Mouse (Mus musculus) CH12.LX (cell line): ENCODE data around the gene Zfp511. TPM values are rescaled to one million over a fixed set of nuclear protein-coding genes. Genes with fewer than 3 reads are reported as not detected.

Experiments
- DNase-seq: peaks from one replicate; pipeline ENCODE4 v3.0.0-alpha.2; 2013; ENCODE audit errors: extremely low read depth
- H3K27ac ChIP-seq: 2 replicates; pipeline ENCODE4 v1.5.1; 2012; ENCODE audit warnings: low read depth, mild to moderate bottlenecking, control low read depth, moderate library complexity; ENCODE audit not compliant: insufficient read depth
- H3K27me3 ChIP-seq: replicated peaks from 2 replicates; pipeline ENCODE3; 2012; ENCODE audit warnings: inconsistent platforms
- H3K36me3 ChIP-seq, 2 experiments: replicated peaks in 1 of 2; 2 replicates each; pipeline versions ENCODE3 to v1.6.1; 2012; ENCODE audit warnings: inconsistent platforms in 1 of 2, low read length in 1 of 2, mild to moderate bottlenecking in 1 of 2, mixed read lengths in 1 of 2, moderate library complexity in 1 of 2; ENCODE audit not compliant: control insufficient read depth in 1 of 2, insufficient read depth in 1 of 2
- H3K4me1 ChIP-seq, 2 experiments: 2 replicates each; pipeline ENCODE4 v1.6.1; 2012; ENCODE audit warnings: inconsistent platforms in 1 of 2, moderate library complexity in 1 of 2; ENCODE audit not compliant: insufficient read depth in 2 of 2, control insufficient read depth in 1 of 2
- H3K4me2 ChIP-seq: 2 replicates; pipeline ENCODE4 v1.6.1; 2012; ENCODE audit warnings: low read depth, mild to moderate bottlenecking, control low read depth; ENCODE audit not compliant: poor library complexity, insufficient read depth, severe bottlenecking
- H3K4me3 ChIP-seq, 3 experiments: fragments of 150-350 bp in 1 of 3; sonication (generic) in 1 of 3; replicated peaks in 1 of 3; 2 replicates each; pipeline versions ENCODE3 to v1.5.1; 2011 to 2012; ENCODE audit warnings: low read depth in 2 of 3, low read length in 2 of 3, mild to moderate bottlenecking in 2 of 3, moderate library complexity in 2 of 3, control low read depth in 1 of 3, improper control_type of control experiment in 1 of 3, inconsistent platforms in 1 of 3, mixed read lengths in 1 of 3; ENCODE audit not compliant: poor library complexity in 1 of 3
- H3K79me2 ChIP-seq: replicated peaks from 2 replicates; pipeline ENCODE4 v1.6.1; 2012; ENCODE audit warnings: mild to moderate bottlenecking, moderate library complexity; ENCODE audit not compliant: control insufficient read depth, poor library complexity, insufficient read depth, severe bottlenecking; ENCODE audit errors: extremely low read depth
- H3K9ac ChIP-seq: 2 replicates; pipeline ENCODE4 v1.6.1; 2012; ENCODE audit warnings: low read depth, mild to moderate bottlenecking, control low read depth, moderate library complexity; ENCODE audit not compliant: insufficient read depth
- H3K9me3 ChIP-seq: replicated peaks from 2 replicates; pipeline ENCODE3; 2012; ENCODE audit warnings: low read length, inconsistent platforms, mixed read lengths
- BHLHE40 ChIP-seq: IDR thresholded peaks from 2 replicates; pipeline ENCODE4 v1.6.1; 2011; ENCODE audit warnings: mild to moderate bottlenecking, low read depth, low read length, improper control_type of control experiment
- CHD1 ChIP-seq: IDR thresholded peaks from 2 replicates; pipeline ENCODE4 v1.6.1; 2012; ENCODE audit warnings: low read depth, low read length, improper control_type of control experiment, inconsistent platforms
- E2F4 ChIP-seq: IDR thresholded peaks from 2 replicates; pipeline ENCODE4 v1.6.1; 2011; ENCODE audit warnings: low read depth, low read length, improper control_type of control experiment; ENCODE audit not compliant: insufficient replicate concordance
- EP300 ChIP-seq: IDR thresholded peaks from 2 replicates; pipeline ENCODE4 v1.6.1; 2011; ENCODE audit warnings: low read length, improper control_type of control experiment
- IRF4 ChIP-seq: IDR thresholded peaks from 2 replicates; pipeline ENCODE4 v1.6.1; 2014; ENCODE audit warnings: low read depth, mild to moderate bottlenecking, inconsistent platforms, low read length, improper control_type of control experiment
- JUND ChIP-seq: conservative IDR thresholded peaks from 2 replicates; pipeline ENCODE4 v1.6.1; 2011; ENCODE audit warnings: low read depth, low read length, improper control_type of control experiment
- KAT2A ChIP-seq: IDR thresholded peaks from 2 replicates; pipeline ENCODE4 v1.6.1; 2012; ENCODE audit warnings: low read length, improper control_type of control experiment, inconsistent platforms; ENCODE audit not compliant: insufficient replicate concordance
- MAFK ChIP-seq: IDR thresholded peaks from 2 replicates; pipeline ENCODE4 v1.6.1; 2011; ENCODE audit warnings: low read length, improper control_type of control experiment; ENCODE audit not compliant: insufficient replicate concordance
- MAZ ChIP-seq: IDR thresholded peaks from 2 replicates; pipeline ENCODE4 v1.6.1; 2012; ENCODE audit warnings: low read depth, mild to moderate bottlenecking, inconsistent platforms, low read length, improper control_type of control experiment, moderate library complexity
- MYC ChIP-seq: IDR thresholded peaks from 2 replicates; pipeline ENCODE4 v1.6.1; 2011; ENCODE audit warnings: low read depth, mild to moderate bottlenecking, improper control_type of control experiment, low read length
- POLR2A ChIP-seq: IDR thresholded peaks from 2 replicates; pipeline ENCODE4 v1.6.1; 2011; ENCODE audit warnings: low read depth, mild to moderate bottlenecking, improper control_type of control experiment, low read length
- POLR2AphosphoS2 ChIP-seq: IDR thresholded peaks from 2 replicates; pipeline ENCODE4 v1.6.1; 2011; ENCODE audit warnings: low read depth, low read length, improper control_type of control experiment
- USF1 ChIP-seq: IDR thresholded peaks from 2 replicates; pipeline ENCODE4 v1.6.1; 2014; ENCODE audit warnings: low read depth, mild to moderate bottlenecking, inconsistent platforms, low read length, improper control_type of control experiment
- ZKSCAN1 ChIP-seq: IDR thresholded peaks from 2 replicates; pipeline ENCODE4 v1.6.1; 2012; ENCODE audit warnings: low read depth, inconsistent platforms, low read length, improper control_type of control experiment, borderline replicate concordance
- ZMIZ1 ChIP-seq: IDR thresholded peaks from 2 replicates; pipeline ENCODE4 v1.6.1; 2012; ENCODE audit warnings: low read depth, mild to moderate bottlenecking, inconsistent platforms, low read length, improper control_type of control experiment
- dilution Hi-C: fragments of 300-500 bp; cut with MboI; formaldehyde crosslinking; loops from 2 replicates; pipeline ENCODE4 v1.14.3; 2020; ENCODE audit warnings: low sequenced_read_pairs; ENCODE audit not compliant: extremely low pct_unique_long_range_greater_than_20kb, extremely low pct_ligation_motif_present
- in situ Hi-C: fragments of 300-500 bp; cut with MboI; formaldehyde crosslinking; loops from 3 replicates; pipeline ENCODE4 v1.14.3; 2019; ENCODE audit warnings: low sequenced_read_pairs, low pct_ligation_motif_present, low pct_unique_long_range_greater_than_20kb, mixed read lengths
- polyA plus RNA-seq: library from polyadenylated mRNA; unstranded; fragments of >175 nt; gene quantifications from 2 replicates; pipeline ENCODE4 v1.2.1, GENCODE M21; 2012; ENCODE audit warnings: low read depth; ENCODE audit not compliant: insufficient read length
- total RNA-seq, 2 experiments: library from RNA; depleted of rRNA; stranded (reverse); fragments of 300-350 nt in 1 of 2; fragments of >200 nt in 1 of 2; gene quantifications; 2 replicates each; pipeline ENCODE4 v1.2.3; 2012 to 2014

Gene Zfp511
- total and polyA plus RNA-seq, 3 experiments: 41.4 to 52.2 (median 44.6) TPM

DNA sequence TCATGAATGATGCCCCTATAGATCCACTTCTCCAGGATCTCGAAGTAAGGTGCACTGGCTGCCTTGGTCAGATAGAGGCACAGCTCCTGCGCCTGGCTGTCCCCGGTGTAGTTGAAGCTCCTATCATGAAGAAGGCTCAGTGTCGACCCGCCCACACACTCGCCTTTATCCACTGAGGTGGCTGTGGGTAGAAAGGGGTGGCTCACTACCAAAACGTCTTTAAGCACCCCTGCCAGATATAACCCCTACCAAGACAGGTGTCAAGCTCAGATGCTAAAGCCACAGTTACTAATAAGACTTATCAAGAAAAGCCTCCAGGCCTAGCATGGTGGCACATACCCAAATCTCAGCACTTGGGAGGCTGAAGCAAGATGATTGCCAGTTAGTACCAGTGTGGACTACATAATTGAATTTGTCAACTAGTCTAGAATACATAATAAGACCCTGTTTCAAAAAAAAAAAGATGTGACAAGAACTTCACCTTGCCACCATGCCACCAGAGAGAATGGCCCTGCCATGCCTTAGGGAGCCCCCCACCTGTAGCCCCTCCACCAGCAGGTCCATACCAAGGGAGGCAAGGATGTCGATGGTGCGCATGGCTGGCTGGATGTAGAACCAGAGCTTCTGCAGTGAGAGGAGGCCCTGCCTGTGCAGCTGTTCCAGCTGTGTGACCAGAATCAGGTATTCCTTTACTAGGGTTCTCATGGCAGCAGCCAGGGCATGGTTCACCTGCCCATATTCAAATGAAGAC lies 29.2 kb upstream of the Zfp511 start:
- Histone ChIP-seq H3K9me3 (peaks cover 3% of the 10 kb centered on the region), H3K36me3 (peaks cover 46 to 81% of the 10 kb centered on the region in 2 experiments), H3K4me1 (no peaks in the 10 kb centered on the region), H3K4me2 (no peak overlapping the region), H3K4me3 (no peak overlapping the region), H3K27me3 (no peaks in the 10 kb centered on the region), H3K27ac (no peak overlapping the region), H3K79me2 (no peaks in the 10 kb centered on the region), H3K9ac (no peak overlapping the region)
- TF ChIP-seq BHLHE40: no peak
- TF ChIP-seq MAFK: no peak
- TF ChIP-seq CHD1: no peak
- no peak for TF ChIP-seq EP300
- no peak for TF ChIP-seq ZKSCAN1
- no peak for TF ChIP-seq KAT2A
- TF ChIP-seq MYC: no peak
- no peak for TF ChIP-seq MAZ
- TF ChIP-seq POLR2A: no peak
- no peak for TF ChIP-seq POLR2AphosphoS2
- TF ChIP-seq ZMIZ1: no peak
- TF ChIP-seq E2F4: no peak
- no peak for TF ChIP-seq IRF4
- TF ChIP-seq JUND: no peak
- TF ChIP-seq USF1: no peak
- DNase-seq: no peak
- in situ Hi-C loops (no loop called here), dilution Hi-C loops (no loop called here)

DNA sequence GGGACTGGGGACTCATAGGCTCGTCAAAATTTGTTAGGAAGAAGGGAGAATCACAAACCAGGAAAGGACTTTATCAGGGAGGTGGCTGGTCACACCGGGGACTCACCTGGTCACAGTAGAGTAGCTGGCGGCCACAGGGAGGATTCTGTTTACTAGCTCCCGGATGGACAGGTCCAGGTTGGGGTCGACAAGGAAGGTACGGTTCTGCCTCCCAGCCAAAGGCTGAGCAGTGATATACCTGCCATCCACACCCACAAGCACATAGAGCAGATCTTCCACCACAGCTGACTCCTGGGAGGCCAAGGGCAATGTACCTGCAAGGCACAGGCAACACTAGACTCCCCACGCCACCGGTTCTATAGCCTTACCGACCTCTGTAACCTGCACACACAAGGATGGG lies 28.4 kb upstream of the Zfp511 start:
- peaks cover 3% of the 10 kb centered on the region for H3K9me3 ChIP-seq
- no peak overlapping the region for H3K27ac ChIP-seq
- H3K36me3 ChIP-seq: peaks cover 42 to 74% of the 10 kb centered on the region in 2 experiments
- in situ Hi-C loops (no loop called here), dilution Hi-C loops (no loop called here)
- H3K4me2 ChIP-seq: no peak overlapping the region
- no peaks in the 10 kb centered on the region for H3K79me2 ChIP-seq
- TF ChIP-seq JUND (no peak), IRF4 (no peak), ZMIZ1 (no peak)
- DNase-seq: no peak
- H3K9ac ChIP-seq: no peak overlapping the region
- H3K4me3 ChIP-seq: no peak overlapping the region
- no peaks in the 10 kb centered on the region for H3K4me1 ChIP-seq
- no peaks in the 10 kb centered on the region for H3K27me3 ChIP-seq
